Mouse (Mus musculus): ENCODE results near the gene Arhgef28. TPM values are rescaled to one million over a fixed set of nuclear protein-coding genes. Genes with fewer than 3 reads are reported as not detected.

Gene Arhgef28
- polyA plus RNA-seq, 1 experiment from 2014 or later = 45.3 TPM

DNA sequence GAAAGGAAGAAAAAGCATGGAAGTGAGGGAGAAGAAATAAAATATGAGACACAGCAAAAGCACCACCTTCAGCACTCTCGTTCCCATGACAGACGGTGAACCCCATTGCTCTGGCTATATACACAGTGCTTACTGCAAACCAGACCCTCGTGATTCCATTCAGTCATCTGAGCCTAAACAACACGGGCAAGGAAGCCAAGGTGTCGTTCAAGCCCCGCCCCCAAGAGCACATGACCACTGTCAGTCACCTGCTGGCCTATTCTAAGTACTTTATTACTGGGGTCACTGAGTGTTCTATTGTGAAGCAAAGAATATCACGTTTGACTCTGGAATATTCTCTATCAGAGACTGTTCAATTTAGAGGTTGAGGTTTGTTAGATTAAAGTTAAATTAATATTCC is 202.5 kb downstream of the Arhgef28 start:
- peaks cover 47% of the 10 kb centered on the region for H3K4me1 ChIP-seq
- no peak overlapping the region for H3K4me2 ChIP-seq
- H3K9me3 ChIP-seq (replicated peaks) = no peaks in the 10 kb centered on the region
- 51% methylated on average over 7 of the region's 7 CpGs for WGBS
- H3K4me3 ChIP-seq (replicated peaks) = no peak overlapping the region
- no peak for ATAC-seq (replicated peaks; ENCODE audit: low FRiP score)
- H3K36me3 ChIP-seq = no peaks in the 10 kb centered on the region
- no peaks in the 10 kb centered on the region for H3K27me3 ChIP-seq
- no peak overlapping the region for H3K27ac ChIP-seq
- no peak overlapping the region for H3K9ac ChIP-seq

DNA sequence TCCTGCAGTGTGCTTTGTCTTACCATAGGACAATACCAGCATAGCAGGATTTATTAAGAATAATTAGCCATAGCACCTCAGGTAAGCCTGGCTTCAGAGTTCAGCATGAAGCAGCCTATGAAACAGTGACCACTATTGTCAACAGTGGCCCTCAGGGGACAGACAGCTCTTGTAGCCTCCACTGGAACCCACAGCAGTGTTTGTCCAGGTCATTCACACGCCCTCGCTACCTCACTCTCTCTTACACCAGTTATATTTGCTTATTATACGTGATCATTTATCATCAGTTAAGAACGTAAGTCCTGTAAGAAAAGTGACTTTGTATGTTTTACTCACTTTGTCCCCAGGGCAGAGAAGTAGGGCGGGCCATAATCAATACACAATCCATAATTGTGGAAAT is 203.6 kb downstream of the Arhgef28 start:
- no peak overlapping the region for H3K9ac ChIP-seq
- 83% methylated on average over 5 of the region's 5 CpGs for WGBS
- no peak for ATAC-seq (replicated peaks; ENCODE audit: low FRiP score)
- H3K4me1 ChIP-seq = peaks cover 50% of the 10 kb centered on the region
- H3K9me3 ChIP-seq (replicated peaks) = no peaks in the 10 kb centered on the region
- H3K4me2 ChIP-seq = no peak overlapping the region
- no peaks in the 10 kb centered on the region for H3K36me3 ChIP-seq
- no peak overlapping the region for H3K27ac ChIP-seq
- H3K27me3 ChIP-seq = no peaks in the 10 kb centered on the region
- no peak overlapping the region for H3K4me3 ChIP-seq (replicated peaks)

GRCm38 (mm10) chr13:98002121-98002520 is 204.1 kb downstream of the Arhgef28 start:
- Histone ChIP-seq H3K27ac (peak overlapping the region; percentile 28; the same call in 1 of the 2 replicates), H3K36me3 (no peaks in the 10 kb centered on the region), H3K27me3 (no peaks in the 10 kb centered on the region), H3K9me3 (replicated peaks) (no peaks in the 10 kb centered on the region), H3K4me3 (replicated peaks) (no peak overlapping the region), H3K9ac (no peak overlapping the region), H3K4me2 (no peak overlapping the region), H3K4me1 (peaks cover 50% of the 10 kb centered on the region)
- ATAC-seq (replicated peaks; ENCODE audit: low FRiP score) = peak; percentile 47
- 13% methylated on average over 2 of the region's 2 CpGs for WGBS

- WGBS = 69% methylated on average over 11 of the region's 11 CpGs
Measured at GRCm38 (mm10) chr13:98001719-98002118, 204.5 kb downstream of the Arhgef28 start.

DNA sequence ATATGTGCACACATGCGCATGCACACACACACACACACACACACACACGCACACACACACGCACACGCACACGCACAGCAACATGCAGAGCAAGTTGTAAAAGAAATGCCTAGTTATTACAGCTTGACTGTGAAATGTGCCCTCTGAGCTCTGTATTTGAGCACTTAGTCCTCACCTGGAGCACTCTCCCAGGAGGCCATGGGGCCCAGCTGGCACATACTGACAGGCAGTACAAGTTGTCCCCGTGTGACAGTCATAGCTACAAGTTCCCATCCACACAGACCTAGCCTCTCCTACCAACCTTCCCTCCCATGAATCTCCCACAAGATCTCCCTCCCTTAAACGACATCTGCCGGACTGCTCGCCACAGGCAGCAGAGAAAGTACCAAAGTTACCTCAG is 205.4 kb downstream of the Arhgef28 start:
- Histone ChIP-seq H3K4me1 (peaks cover 46% of the 10 kb centered on the region), H3K36me3 (peaks cover under 1% of the 10 kb centered on the region), H3K27me3 (no peaks in the 10 kb centered on the region), H3K9ac (no peak overlapping the region), H3K4me2 (no peak overlapping the region), H3K9me3 (replicated peaks) (no peaks in the 10 kb centered on the region), H3K4me3 (replicated peaks) (no peak overlapping the region), H3K27ac (no peak overlapping the region)
- ATAC-seq (replicated peaks; ENCODE audit: low FRiP score) = no peak
- WGBS = 73% methylated on average over 9 of the region's 9 CpGs

More at GRCm38 (mm10) chr13:98001719-98002118, 204.5 kb downstream of the Arhgef28 start:
- Histone ChIP-seq H3K9ac (no peak overlapping the region), H3K4me1 (peaks cover 50% of the 10 kb centered on the region), H3K27me3 (no peaks in the 10 kb centered on the region), H3K4me2 (no peak overlapping the region), H3K4me3 (replicated peaks) (no peak overlapping the region), H3K9me3 (replicated peaks) (no peaks in the 10 kb centered on the region), H3K27ac (peak overlapping the region; percentile 28; the same call in 1 of the 2 replicates), H3K36me3 (no peaks in the 10 kb centered on the region)
- peak; percentile 22; the same call in 1 of the 2 replicates for ATAC-seq (replicated peaks; ENCODE audit: low FRiP score)

- ATAC-seq (replicated peaks; ENCODE audit: low FRiP score) = no peak
- H3K4me2 ChIP-seq = no peak overlapping the region
- no peak overlapping the region for H3K9ac ChIP-seq
- no peaks in the 10 kb centered on the region for H3K9me3 ChIP-seq (replicated peaks)
- H3K4me3 ChIP-seq (replicated peaks) = no peak overlapping the region
- H3K27ac ChIP-seq = no peak overlapping the region
- WGBS = 79% methylated on average over 8 of the region's 8 CpGs
- peaks cover 6% of the 10 kb centered on the region for H3K36me3 ChIP-seq
- H3K4me1 ChIP-seq = peaks cover 40% of the 10 kb centered on the region
- no peaks in the 10 kb centered on the region for H3K27me3 ChIP-seq
Measured at GRCm38 (mm10) chr13:97999130-97999529, 207.1 kb downstream of the Arhgef28 start.

GRCm38 (mm10) chr13:97998570-97998969 is 207.7 kb downstream of the Arhgef28 start:
- WGBS = 24% methylated on average over 8 of the region's 8 CpGs
- H3K9me3 ChIP-seq (replicated peaks) = no peaks in the 10 kb centered on the region
- no peak overlapping the region for H3K4me2 ChIP-seq
- peaks cover 40% of the 10 kb centered on the region for H3K4me1 ChIP-seq
- H3K27me3 ChIP-seq = no peaks in the 10 kb centered on the region
- no peak overlapping the region for H3K27ac ChIP-seq
- H3K36me3 ChIP-seq = peaks cover 11% of the 10 kb centered on the region
- ATAC-seq (replicated peaks; ENCODE audit: low FRiP score) = no peak
- H3K4me3 ChIP-seq (replicated peaks) = no peak overlapping the region
- no peak overlapping the region for H3K9ac ChIP-seq

- no peak overlapping the region for H3K4me3 ChIP-seq (replicated peaks)
- H3K27me3 ChIP-seq = no peaks in the 10 kb centered on the region
- 0 out of 2 replicates have a peak, but pooled peaks cover 2% of the 10 kb centered on the region for H3K4me1 ChIP-seq
- 36% methylated on average over 8 of the region's 8 CpGs for WGBS
- H3K36me3 ChIP-seq = peaks cover 18% of the 10 kb centered on the region
- H3K9me3 ChIP-seq (replicated peaks) = no peaks in the 10 kb centered on the region
- no peak overlapping the region for H3K27ac ChIP-seq
- no peak for ATAC-seq (replicated peaks; ENCODE audit: low FRiP score)
- H3K9ac ChIP-seq = no peak overlapping the region
- H3K4me2 ChIP-seq = no peak overlapping the region
Measured at GRCm38 (mm10) chr13:97990939-97991338, 215.3 kb downstream of the Arhgef28 start.

GRCm38 (mm10) chr13:97988796-97989195 is 217.4 kb downstream of the Arhgef28 start:
- no peak overlapping the region for H3K27ac ChIP-seq
- WGBS = 78% methylated on average over 6 of the region's 6 CpGs
- peaks cover 15% of the 10 kb centered on the region for H3K36me3 ChIP-seq
- H3K9me3 ChIP-seq (replicated peaks) = no peaks in the 10 kb centered on the region
- no peak overlapping the region for H3K4me3 ChIP-seq (replicated peaks)
- no peak overlapping the region for H3K4me2 ChIP-seq
- no peak overlapping the region for H3K9ac ChIP-seq
- no peak for ATAC-seq (replicated peaks; ENCODE audit: low FRiP score)
- H3K4me1 ChIP-seq = 0 out of 2 replicates have a peak, but pooled peaks cover 2% of the 10 kb centered on the region
- H3K27me3 ChIP-seq = no peaks in the 10 kb centered on the region

- Histone ChIP-seq H3K4me2 (no peak overlapping the region), H3K4me3 (replicated peaks) (no peak overlapping the region), H3K9me3 (replicated peaks) (no peaks in the 10 kb centered on the region), H3K27ac (no peak overlapping the region), H3K36me3 (peaks cover 13% of the 10 kb centered on the region), H3K9ac (no peak overlapping the region), H3K27me3 (no peaks in the 10 kb centered on the region), H3K4me1 (peaks cover 5% of the 10 kb centered on the region)
- WGBS = 89% methylated on average over 6 of the region's 6 CpGs
- no peak for ATAC-seq (replicated peaks; ENCODE audit: low FRiP score)
Measured at GRCm38 (mm10) chr13:97986691-97987090, 219.5 kb downstream of the Arhgef28 start.

DNA sequence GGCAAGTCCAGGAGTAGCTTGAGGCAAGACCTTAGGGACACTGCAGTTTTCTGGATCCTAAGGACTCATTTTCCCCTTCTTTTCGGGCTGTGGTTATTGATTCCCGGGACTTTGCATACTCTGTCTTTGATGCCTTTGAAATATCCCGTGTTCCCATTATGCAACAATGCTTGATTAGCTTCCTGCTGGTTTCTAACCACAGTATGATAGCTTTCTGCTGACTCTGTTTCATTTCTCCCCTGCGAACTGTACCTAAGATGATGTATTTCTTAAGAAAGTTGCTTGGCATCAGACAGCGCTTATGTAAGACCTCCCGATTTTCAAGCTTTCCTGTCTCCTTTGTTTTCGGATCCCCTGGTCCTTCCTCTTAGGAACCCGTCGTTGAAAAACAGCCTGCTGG is 229.1 kb downstream of the Arhgef28 start:
- H3K4me2 ChIP-seq = no peak overlapping the region
- H3K4me1 ChIP-seq = peaks cover 5% of the 10 kb centered on the region
- H3K36me3 ChIP-seq = peaks cover 48% of the 10 kb centered on the region
- no peak overlapping the region for H3K4me3 ChIP-seq (replicated peaks)
- no peak overlapping the region for H3K27ac ChIP-seq
- no peaks in the 10 kb centered on the region for H3K9me3 ChIP-seq (replicated peaks)
- H3K9ac ChIP-seq = no peak overlapping the region
- no peaks in the 10 kb centered on the region for H3K27me3 ChIP-seq
- 89% methylated on average over 9 of the region's 9 CpGs for WGBS
- ATAC-seq (replicated peaks; ENCODE audit: low FRiP score) = no peak

- Histone ChIP-seq H3K9me3 (replicated peaks) (no peaks in the 10 kb centered on the region), H3K4me1 (peaks cover 2% of the 10 kb centered on the region), H3K4me2 (no peak overlapping the region), H3K27ac (no peak overlapping the region), H3K27me3 (no peaks in the 10 kb centered on the region), H3K9ac (no peak overlapping the region), H3K36me3 (peaks cover 48% of the 10 kb centered on the region), H3K4me3 (replicated peaks) (no peak overlapping the region)
- no peak for ATAC-seq (replicated peaks; ENCODE audit: low FRiP score)
- 90% methylated on average over 2 of the region's 2 CpGs for WGBS
Measured at GRCm38 (mm10) chr13:97976642-97977041, 229.6 kb downstream of the Arhgef28 start.

DNA sequence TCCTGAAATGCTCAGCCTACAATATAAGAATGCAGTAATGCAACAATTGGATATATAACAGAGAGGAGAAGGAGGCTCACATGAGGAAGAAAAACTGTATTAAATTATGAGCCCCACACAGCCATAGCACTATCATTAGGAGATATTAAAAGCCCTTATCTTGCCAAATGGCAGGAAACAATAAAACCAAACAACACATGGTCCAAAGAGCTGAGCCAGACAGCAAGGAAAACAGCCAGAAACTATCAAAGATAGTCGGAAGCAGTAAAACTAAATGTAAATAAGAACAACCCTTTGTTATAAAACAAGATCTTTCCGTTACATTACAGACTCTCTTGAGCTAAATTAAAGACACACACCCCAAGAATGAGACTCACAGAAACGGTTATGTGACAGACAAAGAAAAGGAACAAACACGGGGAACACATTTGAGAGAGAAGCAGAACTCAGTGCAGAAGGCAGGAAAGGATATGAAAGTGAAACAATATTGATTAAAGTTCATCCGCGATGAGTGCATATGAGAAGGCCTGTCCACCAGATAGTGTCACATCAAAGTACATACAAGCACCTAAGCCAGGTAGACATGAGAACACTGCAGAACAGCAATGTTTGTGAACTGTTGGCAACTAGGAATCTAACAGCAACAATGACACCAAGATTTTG is 231.6 kb downstream of the Arhgef28 start:
- Histone ChIP-seq H3K4me1 (no peaks in the 10 kb centered on the region), H3K36me3 (peaks cover 50% of the 10 kb centered on the region), H3K27me3 (no peaks in the 10 kb centered on the region), H3K9me3 (replicated peaks) (no peaks in the 10 kb centered on the region), H3K4me2 (no peak overlapping the region), H3K27ac (peak overlapping the region; percentile 54; the same call in 1 of the 2 replicates), H3K9ac (no peak overlapping the region), H3K4me3 (replicated peaks) (no peak overlapping the region)
- ATAC-seq (replicated peaks; ENCODE audit: low FRiP score) = no peak
- 66% methylated on average over 6 of the region's 6 CpGs for WGBS

All from kidney, embryonic 15.5 days (tissue).